Mouse (Mus musculus): ENCODE results near the gene Cxcl15. TPM values are rescaled to one million over a fixed set of nuclear protein-coding genes. Genes with fewer than 3 reads are reported as not detected.

The Cxcl15 gene
- polyA plus RNA-seq, 1 experiment from 2014 or later = not detected

Small RNAs within 50 kb of the gene (microRNA-seq; reads per million reads assigned to microRNA genes)
- gene Gm24322 = not detected

Other genes with a start within 250 kb of the Cxcl15 start
- not detected in 2 replicates for gene 5830473C10Rik, start 233.4 kb upstream of the Cxcl15 start, polyA plus RNA-seq (2016; fragmentation: Nextera tagmentation; extraction: Ambion mirVana)
- gene Rassf6, start 153.9 kb upstream of the Cxcl15 start, polyA plus RNA-seq (2016; fragmentation: Nextera tagmentation; extraction: Ambion mirVana) = 0.62 and 0.73 TPM in 2 replicates
- 0.29 and 0.48 TPM in 2 replicates for gene Cxcl5, start 35.2 kb upstream of the Cxcl15 start, polyA plus RNA-seq (2016; fragmentation: Nextera tagmentation; extraction: Ambion mirVana)
- gene Ppbp, start 26.0 kb upstream of the Cxcl15 start, polyA plus RNA-seq (2016; fragmentation: Nextera tagmentation; extraction: Ambion mirVana) = 7.8 and 9.6 TPM in 2 replicates
- gene Pf4, start 22.1 kb upstream of the Cxcl15 start, polyA plus RNA-seq (2016; fragmentation: Nextera tagmentation; extraction: Ambion mirVana) = 56.2 and 75.0 TPM in 2 replicates
- not detected in 2 replicates for gene Cxcl3, start 8.4 kb upstream of the Cxcl15 start, polyA plus RNA-seq (2016; fragmentation: Nextera tagmentation; extraction: Ambion mirVana)
- 0.25 and 0.30 TPM in 2 replicates for gene Cxcl1, start 96.7 kb downstream of the Cxcl15 start, polyA plus RNA-seq (2016; fragmentation: Nextera tagmentation; extraction: Ambion mirVana)
- not detected in 2 replicates for gene Cxcl2, start 109.3 kb downstream of the Cxcl15 start, polyA plus RNA-seq (2016; fragmentation: Nextera tagmentation; extraction: Ambion mirVana)
- 91.6 and 94.2 TPM in 2 replicates for gene Mthfd2l, start 136.6 kb downstream of the Cxcl15 start, polyA plus RNA-seq (2016; fragmentation: Nextera tagmentation; extraction: Ambion mirVana)
- 0.18 TPM in 1 of 2 replicates, not detected in the other for gene Epgn, start 232.9 kb downstream of the Cxcl15 start, polyA plus RNA-seq (2016; fragmentation: Nextera tagmentation; extraction: Ambion mirVana)